ENCODE assay signal across 20 mouse cellular contexts in genomic region chr16:85145771-85146178, GRCm38 (mm10). TPM values are rescaled to one million over a fixed set of nuclear protein-coding genes. Genes with fewer than 3 reads are reported as not detected.
DNase-seq lines count a peak whose midpoint lies in the region; ATAC-seq and TF ChIP-seq lines count a peak whose summit lies in the region.
"Had no signal": no experiment of that assay in that cellular context is flagged by ENCODE, and none has a peak within 500 bp of the region (broad histone marks: within the 10 kb centered on the region; RNA-seq: fewer than 3 reads in every experiment).

No protein-coding gene starts in this region.

- H3K9me3 ChIP-seq in forebrain, embryonic 14.5 days (replicated peaks; ENCODE audit: control insufficient read depth, low read length) = no peaks in the 10 kb centered on the region
- H3K9me3 ChIP-seq in forebrain, embryonic 16.5 days (ENCODE audit: control insufficient read depth, low read length) = no peaks in the 10 kb centered on the region
- H3K9me3 ChIP-seq in limb, embryonic 10.5 days (replicated peaks) = no peaks in the 10 kb centered on the region
- H3K9me3 ChIP-seq: embryonic facial prominence, embryonic 13.5 days; kidney, embryonic 15.5 days; limb, embryonic 12.5 days; liver, embryonic 13.5 days; neural tube, embryonic 12.5 days had no signal

- intact Hi-C loops in left cerebral cortex, postnatal 4 days (cut with DNase I) = no loop called here
- intact Hi-C loops in left cerebral cortex, adult 2 months (cut with DNase I) = no loop called here

- peak; percentile 8 for DNase-seq in forebrain, embryonic 14.5 days (ENCODE audit: low spot score)
- DNase-seq in left cerebral cortex, postnatal 4 days = peak; percentile 27
- no peak for DNase-seq in left cerebral cortex, adult 2 months (ENCODE audit: extremely low spot score in 1 of 2, low spot score in 2 of 2)
- peak; percentile 31 for DNase-seq in limb, embryonic 10.5 days (ENCODE audit: low spot score)
- DNase-seq in gastrocnemius, postnatal 25 days = no peak
- DNase-seq in testis, postnatal 14 days (ENCODE audit: low spot score) = no peak
- DNase-seq: B cell, adult 2 months; cerebellum, postnatal 36 days; gastrocnemius, postnatal 10 days; liver, embryonic 13.5 days; lung, embryonic 14.5 days; lung, postnatal 36 days; spleen, adult 18-20 months; thymus, postnatal 4 days had no signal

- no peaks in the 10 kb centered on the region for H3K27me3 ChIP-seq in forebrain, embryonic 14.5 days (replicated peaks; ENCODE audit: control insufficient read depth, insufficient read depth, low read length)
- H3K27me3 ChIP-seq in forebrain, embryonic 16.5 days (replicated peaks; ENCODE audit: control insufficient read depth, insufficient read depth, low read length) = no peaks in the 10 kb centered on the region
- H3K27me3 ChIP-seq in limb, embryonic 10.5 days (ENCODE audit: low read depth, poor library complexity, severe bottlenecking) = no peaks in the 10 kb centered on the region
- H3K27me3 ChIP-seq: embryonic facial prominence, embryonic 13.5 days; kidney, embryonic 15.5 days; limb, embryonic 12.5 days; liver, embryonic 13.5 days; neural tube, embryonic 12.5 days had no signal

- no peak overlapping the region for H3K4me3 ChIP-seq in forebrain, embryonic 14.5 days (ENCODE audit: low read depth, low read length)
- no peak overlapping the region for H3K4me3 ChIP-seq in forebrain, embryonic 16.5 days (replicated peaks; ENCODE audit: low read length)
- no peak overlapping the region for H3K4me3 ChIP-seq in left cerebral cortex, adult 2 months
- H3K4me3 ChIP-seq in limb, embryonic 10.5 days = no peak overlapping the region
- H3K4me3 ChIP-seq: embryonic facial prominence, embryonic 13.5 days; kidney, embryonic 15.5 days; limb, embryonic 12.5 days; liver, embryonic 13.5 days; neural tube, embryonic 12.5 days had no signal

- no peak for TF ChIP-seq CTCF in left cerebral cortex, adult 2 months (IDR thresholded peaks at IDR 0.05)

- H3K36me3 ChIP-seq in forebrain, embryonic 14.5 days (ENCODE audit: control insufficient read depth, insufficient read depth, low read length) = peaks cover 6% of the 10 kb centered on the region
- no peaks in the 10 kb centered on the region for H3K36me3 ChIP-seq in forebrain, embryonic 16.5 days (ENCODE audit: control insufficient read depth, insufficient read depth)
- H3K36me3 ChIP-seq in limb, embryonic 10.5 days = 0 out of 2 replicates have a peak, but pooled peaks cover 7% of the 10 kb centered on the region
- H3K36me3 ChIP-seq: kidney, embryonic 15.5 days; liver, embryonic 13.5 days had no signal

- no peak overlapping the region for H3K4me2 ChIP-seq in forebrain, embryonic 14.5 days (ENCODE audit: low read length)
- no peak overlapping the region for H3K4me2 ChIP-seq in forebrain, embryonic 16.5 days (ENCODE audit: low read length)
- H3K4me2 ChIP-seq: embryonic facial prominence, embryonic 13.5 days; kidney, embryonic 15.5 days; limb, embryonic 12.5 days; liver, embryonic 13.5 days; lung, embryonic 14.5 days; neural tube, embryonic 12.5 days had no signal

- no peak overlapping the region for H3K27ac ChIP-seq in forebrain, embryonic 14.5 days (ENCODE audit: low read depth, low read length)
- no peak overlapping the region for H3K27ac ChIP-seq in forebrain, embryonic 16.5 days (ENCODE audit: low read length)
- no peak overlapping the region for H3K27ac ChIP-seq in left cerebral cortex, adult 2 months
- no peak overlapping the region for H3K27ac ChIP-seq in limb, embryonic 10.5 days
- H3K27ac ChIP-seq: embryonic facial prominence, embryonic 13.5 days; kidney, embryonic 15.5 days; limb, embryonic 12.5 days; liver, embryonic 13.5 days; neural tube, embryonic 12.5 days had no signal

- H3K9ac ChIP-seq in forebrain, embryonic 14.5 days (ENCODE audit: low read length) = no peak overlapping the region
- H3K9ac ChIP-seq in forebrain, embryonic 16.5 days (replicated peaks; ENCODE audit: low read depth, low read length) = no peak overlapping the region
- H3K9ac ChIP-seq: embryonic facial prominence, embryonic 13.5 days; kidney, embryonic 15.5 days; limb, embryonic 12.5 days; liver, embryonic 13.5 days; lung, embryonic 14.5 days; neural tube, embryonic 12.5 days had no signal

- WGBS in forebrain, embryonic 14.5 days = 64% methylated on average over 11 of the region's 11 CpGs
- 67% methylated on average over 11 of the region's 11 CpGs for WGBS in forebrain, embryonic 16.5 days
- WGBS in limb, embryonic 10.5 days = 81% methylated on average over 11 of the region's 11 CpGs

- H3K4me1 ChIP-seq in forebrain, embryonic 14.5 days (ENCODE audit: control insufficient read depth, insufficient read depth, low read length) = peaks cover 5% of the 10 kb centered on the region
- H3K4me1 ChIP-seq in forebrain, embryonic 16.5 days (replicated peaks; ENCODE audit: control insufficient read depth, insufficient read depth, low read length) = no peaks in the 10 kb centered on the region; the same call in 1 of the 2 replicates
- peaks cover 32% of the 10 kb centered on the region for H3K4me1 ChIP-seq in limb, embryonic 10.5 days
- H3K4me1 ChIP-seq: neural tube, embryonic 12.5 days had no signal

- no peak for ATAC-seq in forebrain, embryonic 14.5 days
- ATAC-seq in forebrain, embryonic 16.5 days = no peak
- ATAC-seq in monocyte, adult 5-6 weeks (replicated peaks; ENCODE audit: insufficient number of reproducible peaks, low FRiP score, low TSS enrichment, poor library complexity, severe bottlenecking) = peak; percentile 29; the same call in 1 of the 2 replicates

RNA-seq across cellular contexts. Expression of gene App, which starts 27.8 kb away (rescaled TPM):
- 158 and 215 TPM in 2 replicates for polyA plus RNA-seq in forebrain, embryonic 14.5 days (2014; fragmentation: Nextera tagmentation; extraction: Ambion mirVana)
- 287 and 288 TPM in 2 replicates for polyA plus RNA-seq in forebrain, embryonic 16.5 days (2015; fragmentation: Nextera tagmentation; extraction: Ambion mirVana)
- 100 to 1,000 TPM; 652 to 726 TPM for total RNA-seq in left cerebral cortex, postnatal 4 days (2021)
- total RNA-seq in left cerebral cortex, adult 2 months (2021) = 1,000 to 10,000 TPM; 1,405 to 1,415 TPM
- polyA plus RNA-seq in limb, embryonic 10.5 days (2016; fragmentation: Nextera tagmentation; extraction: Ambion mirVana) = 80.2 and 94.7 TPM in 2 replicates
- total RNA-seq in monocyte, adult 5-6 weeks (2017) = 66.5 to 96.2 TPM (median 88.0 TPM) in 3 replicates
- total RNA-seq in gastrocnemius, postnatal 25 days (2021) = 10 to 100 TPM; 80.3 to 84.8 TPM

Comparison
In these comparisons a context has a peak if more than half of its experiments do, and no peak if none do; other contexts are left out.
1. DNase-seq: peak in forebrain, embryonic 14.5 days (single experiment), left cerebral cortex, postnatal 4 days (single experiment) and limb, embryonic 10.5 days (single experiment); none in left cerebral cortex, adult 2 months (0 of 2), gastrocnemius, postnatal 25 days (single experiment) and testis, postnatal 14 days (single experiment).